Mouse (Mus musculus) cerebellum, adult 11-12 months (tissue): ENCODE measurements at regions not wholly inside any gene's neighbourhood (a gene's known extent, or its start where the extent isn't known, plus 50 kb on each side); places are given as distances from the start of the nearest gene placed in this dataset.

Experiments used
- DNase-seq: peaks from one replicate; pipeline ENCODE4 v3.0.0; 2022

GRCm38 (mm10) chr3:118248768-118249167 lies 313.2 kb upstream of the Dpyd start:
- no peak for DNase-seq

GRCm38 (mm10) chr3:118275917-118276316 lies 286.0 kb upstream of the Dpyd start:
- no peak for DNase-seq

GRCm38 (mm10) chr3:118278274-118278673 lies 283.7 kb upstream of the Dpyd start:
- no peak for DNase-seq

- no peak for DNase-seq
These were observed 275.0 kb upstream of the Dpyd start for GRCm38 (mm10) chr3:118286946-118287345.

GRCm38 (mm10) chr3:118325111-118325510 lies 236.8 kb upstream of the Dpyd start:
- no peak for DNase-seq

- DNase-seq, result no peak
These were observed 233.7 kb upstream of the Dpyd start for GRCm38 (mm10) chr3:118328237-118328636.

DNA sequence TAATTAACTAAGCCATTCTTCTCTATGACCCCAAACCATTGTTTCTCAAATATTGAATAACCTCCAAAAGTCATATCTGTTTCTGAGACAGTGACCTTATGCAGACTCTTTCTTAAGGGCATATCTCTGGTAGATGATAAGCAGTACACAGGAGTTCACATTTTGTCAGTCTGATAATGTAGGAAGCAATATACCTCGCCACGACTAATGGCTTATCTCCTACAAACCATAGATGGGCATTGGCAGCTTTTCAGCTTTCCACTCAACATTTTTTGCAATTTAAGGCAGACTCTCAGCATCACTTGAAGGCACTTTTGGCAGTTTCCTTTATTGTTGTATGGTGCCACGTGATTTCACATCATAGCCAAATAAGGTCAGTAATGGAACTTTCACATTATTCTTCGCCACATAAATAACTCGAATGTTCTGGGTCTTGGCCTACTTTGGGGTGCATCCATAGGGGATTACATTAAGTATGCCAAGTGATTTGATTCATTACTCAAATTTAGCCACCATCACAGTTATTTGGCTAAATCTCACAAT lies 232.7 kb upstream of the Dpyd start:
- no peak for DNase-seq

GRCm38 (mm10) chr3:118331559-118331958 lies 230.4 kb upstream of the Dpyd start:
- no peak for DNase-seq

DNA sequence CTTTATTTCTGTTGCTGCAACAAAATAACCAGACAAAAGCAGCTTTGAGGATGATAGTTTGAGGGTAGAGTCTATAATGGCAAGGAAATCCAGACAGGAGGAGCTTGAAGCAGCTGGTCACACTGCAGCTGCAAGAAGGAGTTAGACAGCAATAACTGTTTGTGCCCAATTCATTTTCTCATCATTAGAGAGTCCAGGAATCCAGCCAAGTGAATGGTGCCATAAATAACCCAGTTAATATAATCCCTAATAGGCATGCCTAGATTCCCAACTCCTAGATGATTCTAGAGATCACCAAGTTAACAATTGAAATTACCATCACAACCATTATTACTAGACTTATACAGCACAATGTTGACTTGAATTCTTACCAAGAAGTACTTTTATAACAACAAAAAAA lies 223.2 kb upstream of the Dpyd start:
- DNase-seq, result no peak

GRCm38 (mm10) chr3:118361741-118362141 lies 200.2 kb upstream of the Dpyd start:
- peak; percentile 7 for DNase-seq
